Comparison of ENCODE assay signal across 22 mouse cellular contexts in the genomic region with DNA sequence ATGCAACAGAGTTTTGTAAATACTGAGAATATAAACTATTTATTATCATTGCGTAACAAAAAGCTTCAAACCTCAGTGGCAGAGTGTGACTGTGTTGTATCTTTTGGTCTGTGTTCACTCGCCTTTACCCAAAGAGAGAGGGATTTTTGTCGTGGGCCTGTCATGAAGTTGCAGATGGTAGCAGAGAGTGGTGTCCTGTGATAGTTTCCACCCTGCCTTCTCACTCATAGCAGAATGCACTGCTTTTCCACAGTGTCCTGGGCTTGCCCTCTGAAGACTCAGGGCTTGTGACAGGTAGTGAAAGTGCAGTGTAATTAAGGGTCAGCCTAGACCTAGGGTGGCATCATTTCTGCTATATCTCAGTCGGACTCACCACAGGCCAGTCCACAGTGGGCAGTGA.
"Had no signal": no experiment of that assay in that cellular context is flagged by ENCODE, and none has a peak within 500 bp of the region (broad histone marks: within the 10 kb centered on the region; RNA-seq: fewer than 3 reads in every experiment).

No protein-coding gene starts in this region.

- H3K27ac ChIP-seq: liver, embryonic 15.5 days; lung, embryonic 15.5 days; macrophage; midbrain, embryonic 10.5 days; midbrain, embryonic 13.5 days; neural tube, embryonic 13.5 days; neural tube, embryonic 15.5 days had no signal

- H3K9me3 ChIP-seq: liver, embryonic 15.5 days; lung, embryonic 15.5 days; midbrain, embryonic 10.5 days; midbrain, embryonic 13.5 days; neural tube, embryonic 13.5 days; neural tube, embryonic 15.5 days had no signal

- H3K27me3 ChIP-seq: liver, embryonic 15.5 days; lung, embryonic 15.5 days; midbrain, embryonic 13.5 days; neural tube, embryonic 13.5 days; neural tube, embryonic 15.5 days had no signal

- DNase-seq: liver, postnatal 0 days; lung, adult 2 months; lung, postnatal 14 days; lung, postnatal 36 days; retina, postnatal 1 day; right cerebral cortex, adult 18-20 months; right cerebral cortex, postnatal 25 days; right cerebral cortex, postnatal 4 days; spleen, adult 18-20 months; thymus, adult 2 months; thymus, postnatal 25 days; thymus, postnatal 4 days had no signal

- H3K4me2 ChIP-seq: liver, embryonic 15.5 days; lung, embryonic 15.5 days; midbrain, embryonic 13.5 days; neural tube, embryonic 13.5 days; neural tube, embryonic 15.5 days had no signal

- ATAC-seq: liver, postnatal 0 days; lung, postnatal 0 days; midbrain, embryonic 13.5 days; midbrain, embryonic 16.5 days had no signal

- H3K4me3 ChIP-seq: liver, embryonic 15.5 days; lung, embryonic 15.5 days; midbrain, embryonic 10.5 days; midbrain, embryonic 13.5 days; myocyte; neural tube, embryonic 13.5 days; neural tube, embryonic 15.5 days had no signal

- H3K9ac ChIP-seq: liver, embryonic 15.5 days; liver, postnatal 0 days; lung, embryonic 15.5 days; midbrain, embryonic 13.5 days; neural tube, embryonic 13.5 days; neural tube, embryonic 15.5 days had no signal
